Comparison of ENCODE assay signal across 7 mouse cellular contexts in genomic region chr19:42190494-42190893, GRCm38 (mm10). TPM values are rescaled to one million over a fixed set of nuclear protein-coding genes. Genes with fewer than 3 reads are reported as not detected.
DNase-seq lines count a peak whose midpoint lies in the region; ATAC-seq and TF ChIP-seq lines count a peak whose summit lies in the region.

No protein-coding gene starts in this region.

- TF ChIP-seq CTCF in testis, adult 2 months (IDR thresholded peaks at IDR 0.05; ENCODE audit: control insufficient read depth, insufficient read depth, insufficient replicate concordance, low read depth, low read length) = peak; percentile 65; the same call in 1 of the 2 replicates

- no peak overlapping the region for H3K27ac ChIP-seq in testis, adult 2 months (ENCODE audit: control insufficient read depth, insufficient read depth, low read depth, low read length)
- H3K27ac ChIP-seq in embryonic facial prominence, embryonic 12.5 days = no peak overlapping the region
- H3K27ac ChIP-seq in hindbrain, embryonic 11.5 days (ENCODE audit: low read depth, low read length) = no peak overlapping the region
- H3K27ac ChIP-seq in liver, embryonic 13.5 days = no peak overlapping the region
- H3K27ac ChIP-seq in neural tube, embryonic 14.5 days (ENCODE audit: low read depth, low read length) = no peak overlapping the region

- no peaks in the 10 kb centered on the region; the same call in 1 of the 2 replicates for H3K36me3 ChIP-seq in testis, adult 2 months (ENCODE audit: control insufficient read depth, insufficient read depth, low read length)
- peaks cover 27% of the 10 kb centered on the region for H3K36me3 ChIP-seq in embryonic facial prominence, embryonic 12.5 days
- no peaks in the 10 kb centered on the region; the same call in 1 of the 2 replicates for H3K36me3 ChIP-seq in hindbrain, embryonic 11.5 days (ENCODE audit: control insufficient read depth, insufficient read depth, low read length)
- H3K36me3 ChIP-seq in liver, embryonic 13.5 days = peaks cover 64% of the 10 kb centered on the region
- H3K36me3 ChIP-seq in neural tube, embryonic 14.5 days (ENCODE audit: control insufficient read depth, insufficient read depth, low read length) = peaks cover 22% of the 10 kb centered on the region

- H3K4me2 ChIP-seq in embryonic facial prominence, embryonic 12.5 days (replicated peaks) = no peak overlapping the region
- H3K4me2 ChIP-seq in hindbrain, embryonic 11.5 days (replicated peaks; ENCODE audit: low read depth, low read length) = no peak overlapping the region
- no peak overlapping the region for H3K4me2 ChIP-seq in liver, embryonic 13.5 days
- no peak overlapping the region for H3K4me2 ChIP-seq in neural tube, embryonic 14.5 days (ENCODE audit: low read depth, low read length)

- ATAC-seq in embryonic facial prominence, embryonic 12.5 days (ENCODE audit: insufficient number of reproducible peaks, insufficient read depth, low FRiP score, low TSS enrichment) = peak; percentile 43; the same call in 1 of the 2 replicates
- ATAC-seq in hindbrain, embryonic 11.5 days (ENCODE audit: low FRiP score) = peak; percentile 45; the same call in 1 of the 2 replicates
- peak; percentile 43; the same call in 1 of the 2 replicates for ATAC-seq in liver, embryonic 13.5 days (ENCODE audit: low read depth)
- ATAC-seq in neural tube, embryonic 14.5 days (ENCODE audit: low read depth) = peak; percentile 58

- no peak for DNase-seq in testis, postnatal 14 days (ENCODE audit: low spot score)
- peak; percentile 54 for DNase-seq in adrenal gland, postnatal 25 days
- DNase-seq in hindbrain, embryonic 11.5 days (ENCODE audit: low spot score) = peak; percentile 82
- DNase-seq in liver, embryonic 13.5 days = no peak

- H3K9ac ChIP-seq in embryonic facial prominence, embryonic 12.5 days = no peak overlapping the region
- no peak overlapping the region for H3K9ac ChIP-seq in hindbrain, embryonic 11.5 days (ENCODE audit: low read depth, low read length)
- no peak overlapping the region for H3K9ac ChIP-seq in liver, embryonic 13.5 days
- no peak overlapping the region for H3K9ac ChIP-seq in neural tube, embryonic 14.5 days (replicated peaks; ENCODE audit: low read depth, low read length)

- TF ChIP-seq POLR2A in testis, adult 2 months (IDR thresholded peaks at IDR 0.05; ENCODE audit: control insufficient read depth, low read depth, low read length) = no peak

- H3K9me3 ChIP-seq in embryonic facial prominence, embryonic 12.5 days = no peaks in the 10 kb centered on the region
- H3K9me3 ChIP-seq in hindbrain, embryonic 11.5 days (ENCODE audit: control insufficient read depth, low read length) = no peaks in the 10 kb centered on the region
- H3K9me3 ChIP-seq in liver, embryonic 13.5 days (replicated peaks) = no peaks in the 10 kb centered on the region
- H3K9me3 ChIP-seq in neural tube, embryonic 14.5 days (ENCODE audit: control insufficient read depth, low read length) = no peaks in the 10 kb centered on the region

- WGBS in embryonic facial prominence, embryonic 12.5 days = 17% methylated on average over 5 of the region's 5 CpGs
- WGBS in hindbrain, embryonic 11.5 days = 17% methylated on average over 5 of the region's 5 CpGs
- WGBS in liver, embryonic 13.5 days (ENCODE audit: insufficient replicate concordance) = 20% methylated on average over 5 of the region's 5 CpGs
- 18% methylated on average over 5 of the region's 5 CpGs for WGBS in neural tube, embryonic 14.5 days

- H3K4me1 ChIP-seq in testis, adult 2 months (ENCODE audit: control insufficient read depth, insufficient read depth, low read length) = no peaks in the 10 kb centered on the region
- no peaks in the 10 kb centered on the region for H3K4me1 ChIP-seq in embryonic facial prominence, embryonic 12.5 days
- H3K4me1 ChIP-seq in hindbrain, embryonic 11.5 days (replicated peaks; ENCODE audit: control insufficient read depth, insufficient read depth, low read length) = no peaks in the 10 kb centered on the region
- no peaks in the 10 kb centered on the region for H3K4me1 ChIP-seq in liver, embryonic 13.5 days (replicated peaks)
- H3K4me1 ChIP-seq in neural tube, embryonic 14.5 days (ENCODE audit: control insufficient read depth, insufficient read depth, low read length) = no peaks in the 10 kb centered on the region

- H3K4me3 ChIP-seq in testis, adult 2 months (ENCODE audit: control insufficient read depth, low read depth, low read length) = no peak overlapping the region
- no peak overlapping the region for H3K4me3 ChIP-seq in embryonic facial prominence, embryonic 12.5 days
- H3K4me3 ChIP-seq in hindbrain, embryonic 11.5 days (ENCODE audit: low read depth, low read length) = no peak overlapping the region
- H3K4me3 ChIP-seq in liver, embryonic 13.5 days (replicated peaks) = no peak overlapping the region
- H3K4me3 ChIP-seq in neural tube, embryonic 14.5 days (ENCODE audit: low read depth, low read length) = no peak overlapping the region

- H3K27me3 ChIP-seq in testis, adult 2 months (ENCODE audit: control insufficient read depth, insufficient read depth, low read length) = no peaks in the 10 kb centered on the region
- H3K27me3 ChIP-seq in embryonic facial prominence, embryonic 12.5 days = no peaks in the 10 kb centered on the region
- no peaks in the 10 kb centered on the region for H3K27me3 ChIP-seq in hindbrain, embryonic 11.5 days (ENCODE audit: control insufficient read depth, insufficient read depth, low read length)
- H3K27me3 ChIP-seq in liver, embryonic 13.5 days = no peaks in the 10 kb centered on the region
- H3K27me3 ChIP-seq in neural tube, embryonic 14.5 days (ENCODE audit: control insufficient read depth, insufficient read depth, low read length) = no peaks in the 10 kb centered on the region

RNA-seq across cellular contexts. Expression of gene Sfrp5, which starts 11.6 kb away (rescaled TPM):
- polyA plus RNA-seq in testis, adult 2 months (2012; rRNA removed) = 0.10 TPM in 1 of 2 replicates, not detected in the other
- total RNA-seq in adrenal gland, postnatal 25 days (2021) = 1.1 and 1.8 TPM in 2 replicates
- polyA plus RNA-seq in embryonic facial prominence, embryonic 12.5 days (2016; fragmentation: Nextera tagmentation; extraction: Ambion mirVana) = 2.9 and 3.8 TPM in 2 replicates
- polyA plus RNA-seq in hindbrain, embryonic 11.5 days (2014; fragmentation: Nextera tagmentation; extraction: Ambion mirVana) = 0.80 and 0.85 TPM in 2 replicates
- 0.21 and 0.98 TPM in 2 replicates for polyA plus RNA-seq in liver, embryonic 13.5 days (2015; fragmentation: Nextera tagmentation; extraction: Ambion mirVana)
- 0.21 and 13.5 TPM in 2 replicates for polyA plus RNA-seq in neural tube, embryonic 14.5 days (2014; fragmentation: Nextera tagmentation; extraction: Ambion mirVana)

RNA-seq across cellular contexts. Expression of gene Zfyve27, which starts 26.7 kb away (rescaled TPM):
- 57.8 and 60.3 TPM in 2 replicates for polyA plus RNA-seq in testis, adult 2 months (2012; rRNA removed)
- 51.8 and 73.5 TPM in 2 replicates for total RNA-seq in adrenal gland, postnatal 25 days (2021)
- 32.5 and 36.5 TPM in 2 replicates for polyA plus RNA-seq in embryonic facial prominence, embryonic 12.5 days (2016; fragmentation: Nextera tagmentation; extraction: Ambion mirVana)
- 17.8 and 18.4 TPM in 2 replicates for polyA plus RNA-seq in hindbrain, embryonic 11.5 days (2014; fragmentation: Nextera tagmentation; extraction: Ambion mirVana)
- 8.2 and 8.4 TPM in 2 replicates for polyA plus RNA-seq in liver, embryonic 13.5 days (2015; fragmentation: Nextera tagmentation; extraction: Ambion mirVana)
- polyA plus RNA-seq in neural tube, embryonic 14.5 days (2014; fragmentation: Nextera tagmentation; extraction: Ambion mirVana) = 34.2 and 37.2 TPM in 2 replicates

RNA-seq across cellular contexts. Expression of gene Marveld1, which starts 43.3 kb away (rescaled TPM):
- 5.5 and 5.9 TPM in 2 replicates for polyA plus RNA-seq in testis, adult 2 months (2012; rRNA removed)
- 40.4 and 45.0 TPM in 2 replicates for total RNA-seq in adrenal gland, postnatal 25 days (2021)
- polyA plus RNA-seq in embryonic facial prominence, embryonic 12.5 days (2016; fragmentation: Nextera tagmentation; extraction: Ambion mirVana) = 10.8 and 16.8 TPM in 2 replicates
- polyA plus RNA-seq in hindbrain, embryonic 11.5 days (2014; fragmentation: Nextera tagmentation; extraction: Ambion mirVana) = 6.4 and 6.9 TPM in 2 replicates
- polyA plus RNA-seq in liver, embryonic 13.5 days (2015; fragmentation: Nextera tagmentation; extraction: Ambion mirVana) = 1.6 TPM in 2 replicates
- 2.1 and 3.2 TPM in 2 replicates for polyA plus RNA-seq in neural tube, embryonic 14.5 days (2014; fragmentation: Nextera tagmentation; extraction: Ambion mirVana)

RNA-seq across cellular contexts. Expression of gene Golga7b, which starts 56.9 kb away (rescaled TPM):
- polyA plus RNA-seq in testis, adult 2 months (2012; rRNA removed) = 6.7 and 8.7 TPM in 2 replicates
- total RNA-seq in adrenal gland, postnatal 25 days (2021) = 0.86 and 1.2 TPM in 2 replicates
- 1.8 and 1.9 TPM in 2 replicates for polyA plus RNA-seq in embryonic facial prominence, embryonic 12.5 days (2016; fragmentation: Nextera tagmentation; extraction: Ambion mirVana)
- polyA plus RNA-seq in hindbrain, embryonic 11.5 days (2014; fragmentation: Nextera tagmentation; extraction: Ambion mirVana) = 3.9 and 5.0 TPM in 2 replicates
- polyA plus RNA-seq in liver, embryonic 13.5 days (2015; fragmentation: Nextera tagmentation; extraction: Ambion mirVana) = 0.06 TPM in 1 of 2 replicates, not detected in the other
- polyA plus RNA-seq in neural tube, embryonic 14.5 days (2014; fragmentation: Nextera tagmentation; extraction: Ambion mirVana) = 52.2 and 62.5 TPM in 2 replicates

Comparison
In these comparisons a context has a peak if more than half of its experiments do, and no peak if none do; other contexts are left out.
1. DNase-seq: peak in adrenal gland, postnatal 25 days (single experiment) and hindbrain, embryonic 11.5 days (single experiment); none in testis, postnatal 14 days (single experiment) and liver, embryonic 13.5 days (single experiment).
2. Peak in every context shown above with its lines, with median percentiles within 50 percentile points of each other: ATAC-seq.